Mouse (Mus musculus) embryo, embryonic 9.5 days (tissue): Measurements from ENCODE around the gene Sbno2.

Source experiments
- DNase-seq: peaks from one replicate; pipeline ENCODE4 v3.0.0-alpha.2; 2017; ENCODE audit errors: extremely low spot score

Sbno2 gene

DNA sequence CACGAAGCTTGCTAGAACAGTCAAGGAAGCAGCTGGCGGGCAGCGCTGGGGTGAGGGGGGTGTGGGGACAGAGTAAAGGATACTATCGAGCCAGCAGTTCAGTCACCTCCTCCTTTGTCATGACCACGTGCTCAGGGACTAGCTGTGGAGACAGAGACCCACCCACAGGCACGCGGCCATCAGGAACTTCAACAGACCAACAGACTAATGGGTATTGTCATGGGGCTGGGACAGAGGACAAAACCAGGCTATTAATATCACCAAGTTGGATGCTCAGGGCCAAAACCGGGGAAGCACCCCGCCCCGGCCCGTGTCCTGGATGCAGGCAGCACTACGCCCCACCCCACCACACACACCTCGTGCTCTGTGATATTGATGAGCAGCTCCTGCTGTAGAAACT, 68.5 kb downstream of the Sbno2 start:
- DNase-seq, result no peak

DNA sequence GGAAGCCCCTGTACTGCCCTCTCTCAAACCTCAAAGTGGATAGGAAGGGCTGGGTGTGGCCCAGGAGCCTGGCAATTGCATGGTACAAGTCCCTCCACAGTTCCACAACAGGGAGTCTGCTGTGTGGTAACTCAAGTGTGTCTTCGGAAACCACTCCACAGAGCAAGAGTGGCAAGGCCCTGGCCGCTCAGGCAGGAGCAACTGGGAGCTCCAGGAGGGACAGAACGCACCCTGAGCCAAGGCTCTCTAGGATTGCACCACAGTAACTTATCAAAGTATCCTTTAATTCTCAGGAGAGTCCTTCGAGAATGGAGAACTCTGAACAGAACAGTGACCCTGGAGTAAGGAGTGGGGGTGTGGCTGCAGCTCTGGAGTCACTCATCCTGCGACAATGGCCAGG, 69.7 kb downstream of the Sbno2 start:
- no peak for DNase-seq

DNA sequence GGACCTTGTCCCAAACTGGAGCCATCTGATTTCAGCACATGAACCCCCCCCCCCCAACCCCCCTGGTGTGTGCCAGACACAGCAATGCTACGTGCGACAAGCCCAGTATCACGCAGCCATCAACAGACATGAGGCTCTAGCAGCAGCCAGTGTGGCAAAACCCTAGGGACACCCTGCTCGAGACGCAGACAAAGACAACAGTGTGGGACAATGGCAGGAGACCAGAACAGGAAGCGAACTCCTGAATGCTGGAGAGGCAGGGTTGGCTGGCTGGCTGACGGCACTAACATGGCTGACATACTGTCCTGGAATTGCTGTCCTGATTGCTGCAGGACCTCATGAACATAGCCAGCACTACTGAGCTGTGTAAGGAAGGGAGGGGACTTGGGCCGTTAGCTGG, 70.2 kb downstream of the Sbno2 start:
- DNase-seq, result no peak

- DNase-seq, result no peak
These were observed 71.6 kb downstream of the Sbno2 start for GRCm38 (mm10) chr10:80033511-80034391.

GRCm38 (mm10) chr10:80032799-80033480, 72.4 kb downstream of the Sbno2 start:
- no peak for DNase-seq

DNA sequence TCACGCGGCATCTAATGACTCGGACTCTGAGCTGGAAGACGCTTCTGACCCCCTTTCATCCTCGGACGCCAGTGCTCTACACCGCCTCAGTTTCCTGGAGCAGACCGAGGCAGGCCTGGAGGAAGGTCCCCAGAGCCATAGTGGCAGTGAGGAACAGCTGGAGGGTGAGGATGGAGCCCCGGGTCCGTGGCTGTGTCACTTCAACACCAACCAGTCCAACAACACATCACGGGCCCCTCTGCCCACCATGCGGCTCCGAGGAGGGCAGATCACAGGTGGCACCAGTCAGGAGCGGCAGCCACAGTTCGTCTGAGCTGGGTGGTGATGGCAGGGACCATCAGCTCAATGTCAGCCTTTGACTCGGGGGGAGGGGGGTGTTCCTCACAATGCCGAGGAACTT, 74.6 kb downstream of the Sbno2 start:
- DNase-seq, result no peak

DNA sequence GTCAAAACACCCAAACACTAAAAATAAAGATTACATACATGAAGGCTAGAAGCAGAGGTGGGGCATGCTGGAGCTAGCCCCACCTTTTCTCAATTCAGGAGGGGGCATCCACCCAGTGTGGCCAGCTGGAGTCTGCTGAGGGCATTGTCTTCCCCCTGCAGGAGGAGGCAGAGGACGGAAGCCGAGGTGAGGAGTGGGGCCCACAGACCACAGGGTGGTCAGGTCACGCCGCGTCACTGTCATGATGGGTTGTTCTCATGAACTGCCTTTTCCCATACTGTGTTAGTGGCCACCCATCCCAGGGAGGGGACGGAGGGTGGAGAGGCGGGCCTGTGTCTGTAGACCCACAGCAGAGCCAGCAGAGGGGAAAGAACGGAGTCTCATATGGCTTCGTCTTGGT, 75.2 kb downstream of the Sbno2 start:
- no peak for DNase-seq

DNA sequence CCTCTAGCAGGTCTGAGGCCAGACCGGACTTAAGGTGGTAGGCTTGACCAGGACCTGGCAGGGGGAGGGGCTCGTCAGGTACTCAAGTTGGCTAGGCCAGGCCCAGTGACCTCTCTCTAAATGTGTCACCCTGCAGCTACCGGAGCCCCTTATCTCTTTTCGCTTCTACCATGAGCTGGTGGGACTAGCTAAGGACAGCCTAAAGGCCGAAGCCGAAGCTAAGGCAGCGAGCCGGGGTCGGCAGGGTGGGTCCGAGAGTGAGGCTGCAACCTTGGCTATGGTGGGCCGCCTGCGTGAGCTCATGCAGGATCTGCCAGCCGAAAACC, 76.9 kb downstream of the Sbno2 start:
- DNase-seq, result no peak

DNA sequence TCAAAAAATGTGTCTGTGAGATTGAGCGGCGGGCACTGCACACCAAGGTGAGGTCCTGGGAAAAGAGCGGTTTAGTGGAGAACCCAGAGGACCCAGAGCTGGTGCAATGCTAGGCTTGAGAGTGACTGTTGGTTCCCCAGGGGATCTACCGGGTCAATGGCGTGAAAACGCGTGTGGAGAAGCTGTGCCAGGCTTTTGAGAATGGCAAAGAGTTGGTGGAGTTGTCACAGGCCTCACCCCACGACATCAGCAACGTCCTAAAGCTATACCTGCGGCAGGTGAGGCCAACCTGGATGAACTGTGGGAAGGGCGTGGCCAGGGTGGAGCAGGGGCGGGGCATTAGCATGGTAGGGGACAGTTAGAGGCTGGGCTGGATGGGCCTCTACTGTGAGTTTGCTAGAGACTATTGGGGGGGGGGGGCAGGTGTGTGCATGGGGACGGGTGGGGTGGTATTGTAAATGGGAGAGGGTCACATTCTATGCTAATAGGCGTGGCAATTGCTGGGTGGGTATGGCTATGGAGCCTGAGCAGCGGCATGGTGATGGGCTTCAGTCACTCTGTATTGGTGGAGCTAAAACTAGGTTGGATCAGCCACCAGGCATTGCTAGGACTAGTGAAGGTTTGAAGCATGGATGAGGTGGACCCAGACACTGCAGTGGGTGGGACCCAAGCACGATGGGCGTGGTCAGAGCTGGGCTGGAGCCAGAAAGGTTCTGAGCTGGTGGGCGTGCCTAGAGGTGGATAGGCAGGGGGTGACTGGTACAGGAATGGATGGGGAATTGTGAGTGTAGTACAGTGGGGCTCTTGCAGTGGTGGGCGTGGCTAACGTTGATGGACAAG, 77.5 kb downstream of the Sbno2 start:
- no peak for DNase-seq

DNA sequence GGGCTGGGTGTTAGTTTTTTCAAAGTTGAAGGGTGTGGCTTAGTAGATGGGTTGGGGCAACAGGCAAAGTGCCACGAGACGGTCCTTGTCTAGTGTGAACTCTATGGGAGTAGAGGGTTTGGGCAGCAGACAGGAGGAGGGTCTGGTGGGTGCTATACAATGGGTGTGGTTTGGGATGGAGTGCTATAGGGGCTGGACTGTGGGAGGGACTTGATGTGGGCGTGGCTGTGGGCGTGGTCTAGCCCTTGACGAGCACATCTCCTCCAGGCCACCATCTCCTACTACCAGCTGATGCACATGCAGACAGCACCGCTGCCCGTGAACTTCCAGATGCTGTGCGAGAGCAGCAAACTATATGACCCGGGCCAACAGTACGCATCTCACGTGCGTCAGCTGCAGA, 79.5 kb downstream of the Sbno2 start:
- no peak for DNase-seq

GRCm38 (mm10) chr10:80025463-80025862, 79.9 kb downstream of the Sbno2 start:
- no peak for DNase-seq

- DNase-seq, result no peak
These were observed 80.4 kb downstream of the Sbno2 start for GRCm38 (mm10) chr10:80025044-80025347.

DNA sequence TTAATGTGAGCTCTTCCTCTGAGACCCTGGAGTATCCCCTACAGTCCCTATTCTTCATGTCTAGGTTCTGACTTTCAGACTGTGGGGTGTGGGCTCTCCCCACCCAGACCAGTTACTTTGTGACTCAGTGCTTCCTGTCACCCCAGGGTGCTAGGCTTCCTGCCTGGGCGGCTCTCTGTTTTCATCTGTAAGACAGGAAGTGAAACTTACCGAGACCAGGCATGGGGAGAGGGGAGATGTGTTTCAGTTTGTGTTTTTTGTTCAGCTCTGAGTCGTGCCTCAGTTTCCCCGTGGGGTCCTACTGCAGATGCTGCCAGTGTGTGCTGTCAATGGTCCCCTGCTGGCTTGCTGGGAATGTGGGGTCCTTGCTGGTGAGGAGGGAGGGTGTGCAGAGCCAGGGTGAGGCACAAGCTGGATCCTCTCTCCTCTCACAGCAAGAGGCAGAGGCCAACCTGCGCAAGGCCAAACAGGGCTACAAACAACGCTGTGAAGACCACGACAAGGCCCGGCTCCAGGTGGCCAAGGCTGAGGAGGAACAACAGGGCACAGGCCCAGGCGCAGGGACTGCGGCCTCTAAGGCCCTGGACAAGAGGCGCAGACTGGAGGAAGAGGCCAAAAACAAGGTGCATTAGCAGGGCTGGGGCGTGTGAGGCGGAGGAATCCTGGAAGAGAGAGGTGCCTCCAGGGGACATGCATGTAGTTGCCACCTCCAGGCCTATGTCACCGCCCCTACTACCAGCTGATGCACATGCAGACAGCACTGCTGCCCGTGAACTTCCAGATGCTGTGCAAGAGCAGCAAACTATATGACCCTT, 80.9 kb downstream of the Sbno2 start:
- no peak for DNase-seq

GRCm38 (mm10) chr10:80023758-80024157, 81.6 kb downstream of the Sbno2 start:
- no peak for DNase-seq

GRCm38 (mm10) chr10:80022806-80023205, 82.6 kb downstream of the Sbno2 start:
- no peak for DNase-seq

GRCm38 (mm10) chr10:80022164-80022563, 83.2 kb downstream of the Sbno2 start:
- no peak for DNase-seq

DNA sequence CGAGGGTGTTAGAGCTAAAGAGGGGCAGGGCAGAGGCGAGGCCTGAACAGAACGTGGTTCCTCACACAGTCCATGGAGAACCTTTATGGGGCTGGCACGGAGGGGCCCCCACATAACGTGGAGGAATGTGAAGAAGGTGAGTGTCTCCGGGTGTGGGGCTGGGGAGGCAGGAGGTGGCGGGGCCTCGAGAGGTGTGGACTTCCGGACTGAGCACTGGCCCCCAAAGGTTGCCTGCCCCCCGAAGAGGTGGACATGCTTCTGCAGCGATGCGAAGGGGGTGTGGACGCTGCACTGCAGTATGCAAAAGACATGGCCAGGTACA, 84.1 kb downstream of the Sbno2 start:
- DNase-seq, result no peak

DNA sequence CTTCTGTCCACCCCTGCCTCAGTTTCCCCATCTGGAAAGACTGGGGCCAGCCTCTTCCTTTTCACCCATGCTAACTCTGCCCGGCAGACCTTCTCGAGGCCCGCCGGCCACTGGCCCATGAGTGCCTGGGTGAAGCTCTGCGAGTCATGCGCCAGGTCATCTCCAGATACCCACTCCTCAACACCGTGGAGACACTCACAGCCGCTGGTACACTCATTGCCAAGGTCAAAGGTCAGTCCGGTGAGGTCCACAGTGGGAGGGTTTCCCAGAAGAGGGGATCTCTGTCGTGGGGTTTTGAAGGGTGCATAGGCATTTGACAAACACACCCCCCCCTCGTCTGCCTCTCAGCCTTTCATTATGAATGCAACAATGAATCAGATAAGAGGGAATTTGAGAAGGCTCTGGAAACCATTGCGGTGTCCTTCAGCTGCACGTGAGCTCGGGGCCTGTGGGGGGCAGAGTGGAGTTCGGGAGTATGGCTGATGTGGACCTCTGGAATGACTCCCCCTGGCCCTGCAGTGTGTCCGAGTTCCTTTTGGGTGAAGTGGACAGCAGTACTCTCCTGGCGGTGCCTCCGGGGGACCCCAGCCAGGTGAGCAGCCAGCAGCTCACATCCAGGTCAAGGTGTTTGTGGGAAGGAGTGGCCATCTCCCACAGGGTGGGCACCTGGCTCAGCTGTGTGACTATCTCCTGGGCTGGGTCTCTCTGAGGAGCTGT, 84.6 kb downstream of the Sbno2 start:
- no peak for DNase-seq

DNA sequence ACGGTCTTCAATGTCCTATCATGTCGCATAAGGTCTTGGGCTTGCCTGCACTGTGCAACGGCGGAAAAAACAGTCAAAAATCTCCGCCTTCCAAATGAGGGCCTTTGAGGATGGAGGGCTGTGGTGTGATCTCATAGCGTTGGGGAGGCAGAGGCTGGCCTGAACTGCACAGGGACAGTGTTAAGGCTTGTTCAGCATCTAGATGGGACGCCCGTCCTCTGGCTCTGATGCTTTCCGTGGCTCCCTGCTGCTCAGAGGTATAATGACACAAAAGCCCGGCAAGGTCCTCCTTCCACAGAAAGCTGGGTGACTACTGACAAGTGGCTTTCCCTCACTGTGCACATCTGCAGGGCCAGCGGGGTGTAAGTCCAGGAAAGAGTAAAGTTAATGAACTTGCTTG, 85.2 kb downstream of the Sbno2 start:
- DNase-seq, result no peak

GRCm38 (mm10) chr10:80019471-80020131, 85.8 kb downstream of the Sbno2 start:
- DNase-seq, result peak; percentile 75
